Mouse (Mus musculus) liver, adult 2 months (tissue): ENCODE data around the gene Igf2bp3.

Source experiments
- CTCF ChIP-seq: fragments of 200-500 bp; IDR thresholded peaks from 2 replicates; pipeline ENCODE4 v1.5.1; 2011; ENCODE audit warnings: low read depth, low read length, control low read depth
- POLR2A ChIP-seq: fragments of 200-500 bp; IDR thresholded peaks from 2 replicates; pipeline ENCODE4 v1.6.1; 2011; ENCODE audit warnings: low read length, control low read depth; ENCODE audit not compliant: insufficient read depth; ENCODE audit errors: extremely low read depth

- TF ChIP-seq CTCF, result peak; percentile 88
- TF ChIP-seq POLR2A, result no peak
Measured at GRCm38 (mm10) chr6:49057053-49058021, 157.4 kb downstream of the Igf2bp3 start.
